Mouse (Mus musculus): ENCODE measurements around the gene Rnf19b. TPM values are rescaled to one million over a fixed set of nuclear protein-coding genes. Genes with fewer than 3 reads are reported as not detected.

The Rnf19b gene
- total RNA-seq, 1 experiment from 2014 or later, result 29.8 TPM

DNA sequence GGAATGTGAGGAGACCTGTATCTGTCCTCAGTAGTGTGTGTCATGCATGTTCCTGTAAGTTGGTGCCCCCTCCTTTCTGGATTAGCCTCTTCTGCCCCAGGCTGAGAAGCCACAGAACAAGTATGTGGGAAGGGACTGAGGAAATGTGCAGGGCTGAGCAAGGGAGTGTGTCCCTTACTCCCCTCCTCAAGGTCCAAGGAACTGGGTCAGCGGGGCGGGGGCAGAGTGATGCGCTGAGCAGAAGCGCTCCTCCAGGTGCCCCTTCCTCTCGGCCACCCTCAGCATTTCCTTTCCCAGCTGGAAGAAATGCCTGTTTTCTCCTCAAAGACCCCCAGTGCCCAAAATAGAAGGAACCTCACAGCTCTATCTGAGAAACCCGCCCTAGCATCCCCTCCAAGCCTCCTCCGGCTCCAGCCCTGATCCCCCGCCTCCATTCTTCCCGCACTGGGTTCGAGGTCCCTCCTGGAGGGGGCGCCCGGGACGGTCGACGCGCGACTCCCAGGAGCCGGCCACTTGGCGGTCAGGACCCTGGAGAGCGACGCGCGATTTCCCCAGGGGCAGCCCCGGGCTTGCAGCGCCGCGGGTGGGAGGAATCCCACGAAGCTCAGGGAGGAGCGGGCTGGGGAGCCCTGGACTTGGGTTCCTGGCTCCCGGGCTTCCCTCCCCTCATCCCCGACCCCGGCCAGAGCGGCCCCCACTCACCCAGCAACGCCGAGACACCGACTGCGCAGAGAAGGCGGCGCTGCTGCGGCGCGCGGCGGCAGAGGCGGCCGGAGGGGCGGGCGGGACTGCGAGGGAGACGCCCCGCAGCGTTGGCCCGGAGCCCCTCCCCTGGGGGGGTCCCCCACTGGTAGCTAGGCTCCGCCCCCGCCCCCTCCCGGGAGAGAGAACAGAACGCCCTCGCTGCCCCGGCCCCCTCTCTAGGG, 62.7 kb downstream of the Rnf19b start:
- DNase-seq, result peak; percentile 81

GRCm38 (mm10) chr4:129121569-129122086, 63.6 kb downstream of the Rnf19b start, which contains the start of gene Hpca:
TSS of gene Hpca (minus strand) at chr4:129122036.
- no peak for DNase-seq

GRCm38 (mm10) chr4:129122107-129122506, 64.0 kb downstream of the Rnf19b start:
- no peak for DNase-seq

DNA sequence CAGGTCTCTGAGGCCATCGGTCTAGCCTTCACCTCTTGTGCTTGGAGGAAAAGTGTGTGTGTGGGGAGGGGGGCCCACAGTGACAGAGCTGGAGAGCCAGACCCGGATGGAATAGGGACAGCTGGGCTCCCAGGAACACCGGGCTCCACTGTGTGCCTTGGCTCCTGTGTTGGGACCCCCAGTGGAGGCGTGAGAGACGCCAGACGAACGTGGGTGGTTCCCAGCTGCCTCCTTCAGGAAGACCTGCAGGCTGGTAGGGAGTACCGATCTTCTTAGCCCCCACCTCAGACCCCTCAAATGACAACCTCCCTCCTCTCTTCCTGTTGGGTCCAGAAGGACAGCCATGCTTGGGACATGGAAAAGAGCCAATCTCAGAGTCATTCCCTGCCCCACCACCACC, 64.6 kb downstream of the Rnf19b start:
- no peak for DNase-seq

DNA sequence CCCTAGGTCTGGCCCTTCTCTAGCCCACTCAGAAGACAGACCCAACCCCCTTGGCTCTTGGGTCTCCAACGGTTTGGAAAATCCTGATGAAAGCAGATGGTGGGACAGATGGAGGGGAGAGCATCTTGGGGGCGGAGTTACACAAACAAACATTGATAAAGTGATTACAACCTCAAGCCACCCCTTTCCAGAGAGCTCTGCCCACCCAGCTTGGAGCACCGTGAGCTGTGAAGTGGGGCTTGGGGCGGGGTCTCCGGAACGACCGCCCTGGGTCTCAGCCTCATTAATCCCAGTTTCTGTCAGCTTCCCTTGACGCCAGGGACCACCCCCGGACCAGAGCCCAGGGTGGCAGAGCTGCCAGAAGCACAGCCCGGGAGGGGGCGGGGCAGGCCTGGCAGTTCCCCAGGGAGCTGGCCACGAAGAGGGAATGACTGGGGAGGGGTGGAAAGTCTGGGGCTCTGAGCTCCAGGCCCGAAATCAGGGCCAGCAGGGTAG, 66.6 kb downstream of the Rnf19b start:
- DNase-seq, result peak; percentile 35

GRCm38 (mm10) chr4:129125736-129126451, 67.8 kb downstream of the Rnf19b start:
- DNase-seq, result no peak

- DNase-seq, result no peak
Measured at GRCm38 (mm10) chr4:129128582-129129338, 70.7 kb downstream of the Rnf19b start.

DNA sequence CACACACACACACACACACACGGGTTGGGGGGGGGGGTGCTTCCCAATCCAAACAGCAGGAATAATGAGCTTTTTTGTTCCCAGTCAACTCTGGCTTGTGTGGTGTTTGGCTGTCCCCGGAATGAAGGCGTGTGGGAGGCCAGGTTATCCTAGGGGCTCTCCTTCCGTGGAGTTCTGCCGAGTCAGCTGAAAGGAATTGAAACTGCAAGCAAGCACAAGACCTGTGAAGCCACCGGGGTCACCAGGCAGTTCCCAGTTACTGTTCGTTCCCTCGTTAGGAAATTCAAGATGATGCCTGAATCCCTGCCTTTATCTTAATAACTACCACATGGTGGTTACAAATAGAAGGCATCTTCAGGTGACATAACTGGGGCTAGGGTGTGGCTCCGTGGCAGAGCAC, 71.3 kb downstream of the Rnf19b start:
- no peak for DNase-seq

DNA sequence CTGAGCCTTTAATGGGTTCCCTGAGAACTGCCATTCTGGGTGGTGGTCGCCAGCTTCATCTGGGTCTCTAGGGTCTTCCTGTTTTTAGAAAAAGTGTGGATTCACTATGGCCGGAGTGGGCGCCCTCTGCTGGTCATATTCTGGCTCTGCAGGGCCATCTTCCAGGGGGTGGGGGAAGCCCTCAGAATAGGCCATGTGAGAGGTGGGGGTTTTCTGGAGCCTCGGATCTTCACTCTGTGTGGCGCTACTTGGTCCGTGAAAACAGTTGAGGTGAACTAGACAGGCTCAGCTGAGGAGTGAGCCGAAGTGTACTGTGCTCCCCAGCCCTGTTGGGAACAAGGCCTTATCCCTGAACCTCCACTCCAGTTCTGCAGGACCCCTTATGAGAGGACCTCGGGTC, 72.1 kb downstream of the Rnf19b start:
- DNase-seq, result peak; percentile 43

DNA sequence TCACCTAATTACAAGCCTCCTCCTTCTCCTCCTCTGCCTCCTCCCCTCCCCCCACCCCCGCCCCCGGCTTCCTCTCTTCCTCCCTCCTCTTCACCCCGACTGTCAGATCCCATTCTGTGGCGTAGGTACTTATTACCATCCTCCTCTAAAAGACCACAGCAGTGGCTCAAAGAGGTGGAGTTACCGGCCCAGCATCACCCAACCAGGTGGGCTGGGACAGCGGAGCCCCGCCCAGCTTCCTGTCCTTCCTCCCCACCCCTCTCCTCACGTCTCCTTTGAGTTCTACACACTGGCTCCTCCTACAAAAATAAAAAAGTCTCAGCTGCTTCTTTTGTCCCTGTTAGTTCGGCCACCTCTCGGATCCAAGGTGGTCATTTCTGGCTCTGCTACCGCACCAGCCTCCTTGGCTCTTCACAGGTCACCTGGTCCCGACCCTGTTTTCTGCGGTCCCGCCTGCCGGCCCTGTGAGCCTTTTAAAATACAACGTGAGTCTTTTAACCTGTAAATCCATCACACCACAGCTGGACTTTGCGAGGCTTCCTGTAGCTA, 72.8 kb downstream of the Rnf19b start:
- DNase-seq, result no peak

GRCm38 (mm10) chr4:129134799-129135585, 76.9 kb downstream of the Rnf19b start:
- peak; percentile 77 for DNase-seq

Other genes with a start within 250 kb of the Rnf19b start
- gene Trim62, start 174.7 kb upstream of the Rnf19b start, total RNA-seq (2021), result 14.3 and 17.9 TPM in 2 replicates
- gene Azin2, start 95.8 kb upstream of the Rnf19b start, total RNA-seq (2021), result 36.0 and 44.8 TPM in 2 replicates
- 121 and 128 TPM in 2 replicates for gene Ak2, start 66.3 kb upstream of the Rnf19b start, total RNA-seq (2021)
- not detected in 2 replicates for gene Tmem54, start 47.3 kb downstream of the Rnf19b start, total RNA-seq (2021)
- 0.81 and 1.2 TPM in 2 replicates for gene Hpca, start 63.8 kb downstream of the Rnf19b start, total RNA-seq (2021)
- 3.9 and 6.6 TPM in 2 replicates for gene Fndc5, start 78.7 kb downstream of the Rnf19b start, total RNA-seq (2021)
- gene S100pbp, start 131.5 kb downstream of the Rnf19b start, total RNA-seq (2021), result 25.1 and 27.5 TPM in 2 replicates
- 96.4 and 99.5 TPM in 2 replicates for gene Yars, start 131.5 kb downstream of the Rnf19b start, total RNA-seq (2021)
- gene C77080, start 203.1 kb downstream of the Rnf19b start, total RNA-seq (2021), result 14.5 and 17.8 TPM in 2 replicates
- gene Sync, start 229.3 kb downstream of the Rnf19b start, total RNA-seq (2021), result 0.61 and 0.86 TPM in 2 replicates